9 mouse cellular contexts compared by ENCODE assay signal in the genomic region with DNA sequence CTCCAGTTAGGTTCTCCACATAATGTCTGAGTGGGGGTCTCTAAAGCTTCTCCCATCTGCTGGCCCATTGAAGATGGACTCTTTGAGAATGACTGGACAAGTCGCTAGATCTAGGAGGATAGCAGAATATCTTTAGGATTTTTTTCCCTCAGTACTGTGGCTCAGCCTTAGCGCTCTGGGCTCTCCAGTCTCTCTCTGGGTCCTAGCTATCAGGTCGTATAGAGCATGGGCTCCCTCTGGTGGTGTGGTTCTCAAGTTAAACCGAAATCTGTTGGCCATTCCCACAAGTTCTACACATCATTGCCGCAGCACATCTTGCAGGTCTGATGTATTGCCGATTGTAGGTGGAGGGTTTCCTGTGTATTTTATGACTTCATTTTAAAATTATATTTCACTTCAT.
DNase-seq lines count a peak whose midpoint lies in the region; ATAC-seq and TF ChIP-seq lines count a peak whose summit lies in the region.
"Had no signal": no experiment of that assay in that cellular context is flagged by ENCODE, and none has a peak within 500 bp of the region (broad histone marks: within the 10 kb centered on the region; RNA-seq: fewer than 3 reads in every experiment).

No protein-coding gene starts in this region.

- peak; percentile 44 for TF ChIP-seq CTCF in E14TG2a.4 (conservative IDR thresholded peaks at IDR 0.05; ENCODE audit: low read length)
- TF ChIP-seq CTCF in bone marrow, adult 2 months (IDR thresholded peaks at IDR 0.05; ENCODE audit: control insufficient read depth, insufficient read depth, low read length) = peak; percentile 68

- WGBS in bone marrow, adult 2 months = 14% methylated on average over 6 of the region's 6 CpGs
- 25% methylated on average over 6 of the region's 6 CpGs for WGBS in heart, embryonic 16.5 days

- no peaks in the 10 kb centered on the region for H3K36me3 ChIP-seq in E14TG2a.4 (ENCODE audit: insufficient read depth, low read length)
- H3K36me3 ChIP-seq in heart, embryonic 16.5 days (ENCODE audit: control insufficient read depth, insufficient read depth) = no peaks in the 10 kb centered on the region
- H3K36me3 ChIP-seq: heart, embryonic 13.5 days had no signal

- ATAC-seq in heart, embryonic 16.5 days (replicated peaks; ENCODE audit: extremely low read depth, insufficient read depth, low FRiP score) = peak; percentile 72

- no peaks in the 10 kb centered on the region for H3K9me3 ChIP-seq in E14TG2a.4 (ENCODE audit: low read length)
- H3K9me3 ChIP-seq in heart, embryonic 16.5 days (replicated peaks; ENCODE audit: control insufficient read depth, low read length) = no peaks in the 10 kb centered on the region
- H3K9me3 ChIP-seq: heart, embryonic 13.5 days had no signal

- no peaks in the 10 kb centered on the region; the same call in 1 of the 2 replicates for H3K4me1 ChIP-seq in E14TG2a.4 (replicated peaks; ENCODE audit: low read depth, low read length)
- H3K4me1 ChIP-seq in bone marrow, adult 2 months (ENCODE audit: control insufficient read depth, insufficient read depth, low read length) = no peaks in the 10 kb centered on the region; the same call in 1 of the 2 replicates
- no peaks in the 10 kb centered on the region for H3K4me1 ChIP-seq in heart, embryonic 16.5 days (ENCODE audit: control insufficient read depth, insufficient read depth, low read length)
- H3K4me1 ChIP-seq: heart, embryonic 13.5 days had no signal

- no peak overlapping the region for H3K27ac ChIP-seq in bone marrow, adult 2 months (ENCODE audit: control insufficient read depth, insufficient read depth, low read depth, low read length, poor library complexity)
- H3K27ac ChIP-seq in heart, embryonic 16.5 days (ENCODE audit: low read length) = no peak overlapping the region
- H3K27ac ChIP-seq: heart, embryonic 13.5 days had no signal

- H3K4me3 ChIP-seq in E14TG2a.4 (replicated peaks; ENCODE audit: low read length) = no peak overlapping the region
- H3K4me3 ChIP-seq in bone marrow, adult 2 months (replicated peaks; ENCODE audit: control insufficient read depth, low read depth, low read length) = no peak overlapping the region
- H3K4me3 ChIP-seq in heart, embryonic 16.5 days (ENCODE audit: low read length) = no peak overlapping the region
- H3K4me3 ChIP-seq: heart, embryonic 13.5 days had no signal

- H3K4me2 ChIP-seq in heart, embryonic 16.5 days (ENCODE audit: low read depth, low read length) = no peak overlapping the region
- H3K4me2 ChIP-seq: heart, embryonic 13.5 days had no signal

- H3K27me3 ChIP-seq in E14TG2a.4 (ENCODE audit: insufficient read depth, low read length) = no peaks in the 10 kb centered on the region
- H3K27me3 ChIP-seq in heart, embryonic 16.5 days (ENCODE audit: control insufficient read depth, insufficient read depth, low read length) = no peaks in the 10 kb centered on the region
- H3K27me3 ChIP-seq: heart, embryonic 13.5 days had no signal

- H3K9ac ChIP-seq in heart, embryonic 16.5 days (ENCODE audit: low read length) = no peak overlapping the region
- H3K9ac ChIP-seq: heart, embryonic 13.5 days had no signal

- no peak for TF ChIP-seq POLR2A in bone marrow, adult 2 months (IDR thresholded peaks at IDR 0.05; ENCODE audit: borderline replicate concordance, control insufficient read depth, low read depth, low read length)

- peak; percentile 4 for DNase-seq in fat pad, adult 2 months (ENCODE audit: extremely low read depth, low read depth, low spot score)
- DNase-seq in kidney, postnatal 36 days = peak; percentile 88 to 93
- DNase-seq in lung, adult 18-20 months = peak; percentile 67 to 80
- DNase-seq in ovary, adult 18-20 months (ENCODE audit: low spot score) = peak; percentile 11
- peak; percentile 35 for DNase-seq in testis, postnatal 14 days (ENCODE audit: low spot score)

Comparison
In these comparisons a context has a peak if more than half of its experiments do, and no peak if none do; other contexts are left out.
1. DNase-seq: peak in every context shown above with its lines; median percentile 90 in kidney, postnatal 36 days; 74 in lung, adult 18-20 months; 35 in testis, postnatal 14 days; 11 in ovary, adult 18-20 months; 4 in fat pad, adult 2 months.